Mouse (Mus musculus) kidney, embryonic 14.5 days (tissue): ENCODE results near the gene Frs3. TPM values are rescaled to one million over a fixed set of nuclear protein-coding genes. Genes with fewer than 3 reads are reported as not detected.

Experiments used
- ATAC-seq: fragments of 200-750 bp; cut with Nextera tagmentation; 2 replicates; pipeline ENCODE4 v1.8.0; 2017; ENCODE audit warnings: moderate number of reproducible peaks, mild to moderate bottlenecking, moderate TSS enrichment, moderate library complexity; ENCODE audit not compliant: low FRiP score, low TSS enrichment
- H3K27ac ChIP-seq: fragments of 300-500 bp; sonication (generic); 2 replicates; pipeline ENCODE4 v1.5.1; 2014; ENCODE audit warnings: low read depth, mild to moderate bottlenecking, low read length, moderate library complexity, mixed read lengths
- H3K27me3 ChIP-seq: fragments of 300-500 bp; sonication (generic); 2 replicates; pipeline ENCODE4 v1.6.1; 2014; ENCODE audit warnings: mild to moderate bottlenecking, low read length; ENCODE audit not compliant: control insufficient read depth, insufficient read depth
- H3K36me3 ChIP-seq: fragments of 300-500 bp; sonication (generic); 2 replicates; pipeline ENCODE4 v1.6.1; 2014; ENCODE audit warnings: low read length, mixed read lengths; ENCODE audit not compliant: control insufficient read depth, insufficient read depth
- H3K4me1 ChIP-seq: fragments of 300-500 bp; sonication (generic); 2 replicates; pipeline ENCODE4 v1.6.1; 2014; ENCODE audit warnings: low read length, mixed read lengths; ENCODE audit not compliant: control insufficient read depth, insufficient read depth
- H3K4me2 ChIP-seq: fragments of 300-500 bp; sonication (generic); replicated peaks from 2 replicates; pipeline ENCODE4 v1.6.1; 2014; ENCODE audit warnings: low read depth, mild to moderate bottlenecking, low read length
- H3K4me3 ChIP-seq: fragments of 300-500 bp; sonication (generic); 2 replicates; pipeline ENCODE4 v1.5.1; 2014; ENCODE audit warnings: mild to moderate bottlenecking, low read length
- H3K9ac ChIP-seq: fragments of 300-500 bp; sonication (generic); 2 replicates; pipeline ENCODE4 v1.6.1; 2014; ENCODE audit warnings: low read depth, mild to moderate bottlenecking, low read length, moderate library complexity
- H3K9me3 ChIP-seq: fragments of 300-500 bp; sonication (generic); 2 replicates; pipeline ENCODE4 v1.6.1; 2016; ENCODE audit warnings: low read length; ENCODE audit not compliant: control insufficient read depth
- WGBS: fragments of 180-500 bp; shearing (Covaris S2); extraction: QIAGEN DNeasy Blood & Tissue Kit; methylation state at CpG from one replicate; pipeline ENCODE4 v1.1.7; 2014; 5-methylcytosine and 5-hydroxymethylcytosine counted together
- polyA plus RNA-seq: library from polyadenylated mRNA; unstranded; fragments of >200 nt; fragmentation: Nextera tagmentation; extraction: Ambion mirVana; gene quantifications from 2 replicates; pipeline ENCODE4 v1.2.1, GENCODE M21; 2014

Frs3 gene
- polyA plus RNA-seq, 1 experiment from 2014 or later = 2.9 TPM

GRCm38 (mm10) chr17:47736856-47737255 is 48.0 kb downstream of the Frs3 start, which contains the start of gene Tfeb:
Tfeb (plus strand) TSS chr17:47737030.
- H3K9me3 ChIP-seq = no peaks in the 10 kb centered on the region
- whole genome bisulfite sequencing = under 1% methylated on average over 34 of the region's 47 CpGs
- no peaks in the 10 kb centered on the region for H3K36me3 ChIP-seq
- peak within 1 kb of the TSS; percentile 74 for H3K4me3 ChIP-seq
- peaks cover 14% of the 10 kb centered on the region for H3K4me1 ChIP-seq
- H3K27ac ChIP-seq = peak within 1 kb of the TSS; percentile 90
- peak within 1 kb of the TSS; percentile 96 for H3K4me2 ChIP-seq
- peak within 1 kb of the TSS; percentile 80 for H3K9ac ChIP-seq
- H3K27me3 ChIP-seq = no peaks in the 10 kb centered on the region
- peak; percentile 62 for ATAC-seq

- H3K4me2 ChIP-seq = peak overlapping the region; percentile 96
- H3K36me3 ChIP-seq = no peaks in the 10 kb centered on the region
- H3K9me3 ChIP-seq = no peaks in the 10 kb centered on the region
- H3K4me3 ChIP-seq = peak overlapping the region; percentile 74
- peaks cover 14% of the 10 kb centered on the region for H3K4me1 ChIP-seq
- peak; percentile 89 for ATAC-seq
- H3K27ac ChIP-seq = peak overlapping the region; percentile 90
- H3K27me3 ChIP-seq = no peaks in the 10 kb centered on the region
- WGBS = under 1% methylated on average over 45 of the region's 60 CpGs
- H3K9ac ChIP-seq = peak overlapping the region; percentile 80
These were observed 48.6 kb downstream of the Frs3 start for GRCm38 (mm10) chr17:47737271-47738065.

- Histone ChIP-seq H3K36me3 (no peaks in the 10 kb centered on the region), H3K27ac (peak overlapping the region; percentile 90), H3K4me1 (peaks cover 14% of the 10 kb centered on the region), H3K4me3 (peak overlapping the region; percentile 74), H3K4me2 (peak overlapping the region; percentile 96), H3K27me3 (no peaks in the 10 kb centered on the region), H3K9ac (peak overlapping the region; percentile 80), H3K9me3 (no peaks in the 10 kb centered on the region)
- under 1% methylated on average over 47 of the region's 61 CpGs for WGBS
- ATAC-seq = peak; percentile 78
These were observed 49.4 kb downstream of the Frs3 start for GRCm38 (mm10) chr17:47738066-47738878.

DNA sequence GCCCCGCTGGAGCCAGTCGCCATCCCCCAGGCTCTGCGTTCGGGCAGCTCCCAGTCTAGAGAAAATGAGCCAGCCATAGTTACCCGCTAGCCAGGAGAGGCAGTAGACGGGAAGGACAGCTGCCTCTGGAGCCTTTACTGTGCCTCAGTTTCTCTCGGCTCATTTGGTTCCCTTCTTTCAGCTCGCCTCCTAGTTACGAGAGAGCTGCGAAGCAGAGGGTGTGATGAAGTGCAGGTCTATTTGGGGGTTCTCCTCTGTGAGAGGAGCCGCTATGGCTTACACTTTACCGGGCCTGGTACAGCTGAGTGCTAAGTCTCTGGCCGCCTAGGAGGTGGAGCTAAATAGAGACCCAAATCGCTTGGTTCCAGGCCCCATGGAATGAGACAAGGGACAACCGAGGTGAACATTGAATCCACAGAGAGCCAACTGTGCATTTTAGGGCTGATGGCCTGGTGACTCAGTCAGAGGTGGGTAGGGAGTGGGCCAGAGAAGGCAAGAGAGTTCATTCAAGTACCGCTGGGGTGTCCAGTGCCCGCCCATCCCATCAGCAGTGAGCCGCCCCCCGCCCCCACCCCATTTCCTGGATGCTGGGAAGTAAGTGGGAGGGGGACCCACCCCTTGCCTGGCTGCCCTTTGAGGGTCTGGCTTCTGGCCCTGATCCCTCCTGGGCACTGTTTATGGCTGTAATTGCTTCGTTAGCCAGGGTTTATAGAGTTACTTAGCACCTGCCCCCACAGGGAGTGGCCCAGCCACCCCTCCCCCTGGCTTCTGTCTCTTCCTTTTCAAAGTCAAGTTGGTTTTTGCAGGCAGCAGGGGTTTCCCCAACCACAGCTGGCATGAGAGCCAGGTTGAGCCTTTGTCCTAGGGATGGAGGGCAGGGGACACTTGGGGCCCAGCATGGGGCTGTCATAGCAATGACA is 50.3 kb downstream of the Frs3 start:
- Histone ChIP-seq H3K4me3 (peak overlapping the region; percentile 74), H3K27ac (peak overlapping the region; percentile 90), H3K36me3 (no peaks in the 10 kb centered on the region), H3K4me1 (peaks cover 14% of the 10 kb centered on the region), H3K27me3 (no peaks in the 10 kb centered on the region), H3K4me2 (peak overlapping the region; percentile 96), H3K9ac (peak overlapping the region; percentile 80; the same call in 1 of the 2 replicates), H3K9me3 (no peaks in the 10 kb centered on the region)
- ATAC-seq = no peak
- 3% methylated on average over 20 of the region's 20 CpGs for WGBS

- no peak overlapping the region for H3K27ac ChIP-seq
- H3K4me3 ChIP-seq = no peak overlapping the region
- no peaks in the 10 kb centered on the region for H3K27me3 ChIP-seq
- no peaks in the 10 kb centered on the region for H3K36me3 ChIP-seq
- H3K9me3 ChIP-seq = no peaks in the 10 kb centered on the region; the same call in 1 of the 2 replicates
- 59% methylated on average over 2 of the region's 2 CpGs for whole genome bisulfite sequencing
- H3K9ac ChIP-seq = no peak overlapping the region
- peaks cover 14% of the 10 kb centered on the region for H3K4me1 ChIP-seq
- no peak for ATAC-seq
- H3K4me2 ChIP-seq = no peak overlapping the region
These were observed 51.4 kb downstream of the Frs3 start for GRCm38 (mm10) chr17:47740186-47740585.

DNA sequence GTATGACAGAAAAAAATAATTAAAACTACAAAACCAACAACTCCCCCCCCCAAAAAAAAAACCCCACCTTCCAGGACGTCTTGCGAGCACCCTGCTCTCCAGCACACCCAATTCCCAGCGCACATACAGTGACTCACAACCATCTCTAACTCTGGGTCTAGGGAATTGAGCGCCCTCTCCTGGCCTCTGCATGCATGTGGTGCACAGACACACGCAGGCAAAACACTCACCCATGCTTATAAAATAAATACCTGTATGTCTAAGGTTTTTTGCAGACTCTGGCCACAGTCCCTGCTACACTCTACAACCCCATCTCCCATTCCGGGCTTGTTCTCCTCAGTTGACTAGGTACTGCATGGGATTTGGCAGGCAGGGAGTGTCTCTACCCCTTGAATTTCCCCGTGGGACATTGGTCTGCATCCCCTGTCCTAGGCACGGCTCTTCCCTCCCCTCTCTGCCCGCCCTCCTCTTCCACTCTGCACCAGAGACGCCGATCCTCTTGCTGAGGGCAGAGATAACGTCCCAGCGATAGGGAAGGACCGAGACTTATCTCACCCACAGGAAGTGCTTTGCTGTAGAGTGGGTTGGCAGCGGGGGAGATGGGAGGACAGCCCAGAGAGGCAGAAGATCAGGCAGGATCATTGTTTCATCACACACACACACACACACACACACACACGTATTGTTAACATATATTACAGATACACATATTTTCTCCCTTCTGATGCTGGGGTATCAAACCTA is 54.3 kb downstream of the Frs3 start:
- H3K27ac ChIP-seq = no peak overlapping the region
- H3K4me2 ChIP-seq = no peak overlapping the region
- no peak for ATAC-seq
- H3K36me3 ChIP-seq = no peaks in the 10 kb centered on the region
- H3K4me1 ChIP-seq = peaks cover 14% of the 10 kb centered on the region
- H3K9me3 ChIP-seq = no peaks in the 10 kb centered on the region; the same call in 1 of the 2 replicates
- H3K27me3 ChIP-seq = no peaks in the 10 kb centered on the region
- H3K4me3 ChIP-seq = no peak overlapping the region
- WGBS = 40% methylated on average over 16 of the region's 16 CpGs
- H3K9ac ChIP-seq = no peak overlapping the region

DNA sequence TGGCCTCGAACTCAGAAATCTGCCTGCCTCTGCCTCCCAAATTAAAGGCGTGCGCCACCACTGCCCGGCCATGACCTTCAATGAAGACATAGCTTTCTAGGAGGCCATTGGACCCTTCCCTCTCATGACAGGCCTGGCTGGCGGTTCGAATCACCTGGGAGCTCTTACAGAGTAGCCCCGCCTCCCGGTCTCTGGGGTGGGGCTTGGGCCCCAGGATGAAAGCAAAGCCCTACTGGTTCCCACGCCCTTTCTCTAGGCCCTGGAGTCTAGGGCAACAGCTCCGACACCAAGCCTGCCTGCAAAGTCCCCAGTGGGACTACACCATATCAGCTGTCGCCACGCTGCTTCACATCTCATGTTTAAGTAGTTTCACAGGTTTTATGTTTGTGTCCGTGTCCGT is 55.3 kb downstream of the Frs3 start:
- Histone ChIP-seq H3K4me3 (no peak overlapping the region), H3K9me3 (no peaks in the 10 kb centered on the region; the same call in 1 of the 2 replicates), H3K36me3 (no peaks in the 10 kb centered on the region), H3K27ac (no peak overlapping the region), H3K4me2 (no peak overlapping the region), H3K27me3 (no peaks in the 10 kb centered on the region), H3K4me1 (peaks cover 7% of the 10 kb centered on the region), H3K9ac (no peak overlapping the region)
- ATAC-seq = no peak
- WGBS = 92% methylated on average over 14 of the region's 14 CpGs
